Mouse (Mus musculus) embryonic fibroblast, embryonic 13.5 days (primary cell): ENCODE results near the gene Ldhc. TPM values are rescaled to one million over a fixed set of nuclear protein-coding genes. Genes with fewer than 3 reads are reported as not detected.
A peak's percentile ranks its signal among the peaks of the same experiment; 100 is the strongest.

Source experiments
- H3K27ac ChIP-seq: 2 replicates; pipeline ENCODE4 v1.5.1; 2012; ENCODE audit warnings: low read length, control low read depth, inconsistent platforms; ENCODE audit not compliant: insufficient read depth
- H3K4me1 ChIP-seq: 2 replicates; pipeline ENCODE4 v1.6.1; 2011; ENCODE audit warnings: low read length; ENCODE audit not compliant: control insufficient read depth, insufficient read depth
- H3K4me3 ChIP-seq: 2 replicates; pipeline ENCODE4 v1.5.1; 2011; ENCODE audit warnings: mild to moderate bottlenecking, control low read depth, low read length; ENCODE audit not compliant: insufficient read depth
- CTCF ChIP-seq: IDR thresholded peaks from 2 replicates; pipeline ENCODE4 v1.5.1; 2011; ENCODE audit warnings: mild to moderate bottlenecking, control low read depth, low read length, moderate library complexity, borderline replicate concordance; ENCODE audit not compliant: insufficient read depth
- POLR2A ChIP-seq: IDR thresholded peaks from 2 replicates; pipeline ENCODE4 v1.6.1; 2011; ENCODE audit warnings: low read depth, mild to moderate bottlenecking, control low read depth, low read length, moderate library complexity
- polyA plus RNA-seq: library from polyadenylated mRNA; stranded (reverse); fragments of >200 nt; gene quantifications from 2 replicates; pipeline ENCODE4 v1.2.4, GENCODE M21; 2011; ENCODE audit warnings: low read depth; ENCODE audit not compliant: missing spikeins, insufficient read length

Ldhc gene
- polyA plus RNA-seq, 1 experiment, result not detected

DNA sequence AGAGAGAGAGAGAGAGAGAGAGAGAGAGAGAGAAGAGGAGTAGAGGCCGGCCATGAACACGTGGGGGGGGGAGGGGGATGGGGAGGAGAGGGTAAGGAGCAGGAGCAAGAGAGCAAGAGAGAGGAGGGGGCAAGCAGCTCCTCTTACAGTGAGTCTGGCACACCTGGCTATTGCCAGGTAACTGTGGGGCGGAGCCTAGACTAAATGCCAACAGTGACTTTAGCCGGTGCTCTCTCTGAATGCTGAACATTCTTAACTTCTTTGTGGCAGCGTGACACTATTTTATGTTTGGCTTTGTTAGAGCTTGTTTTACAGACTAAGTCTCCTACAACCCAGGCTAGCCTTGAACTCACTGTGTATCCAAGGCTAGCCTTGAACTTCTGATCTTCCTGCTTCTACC is 18.7 kb upstream of the Ldhc start:
- Histone ChIP-seq H3K4me1 (peaks cover 11% of the 10 kb centered on the region), H3K4me3 (no peak overlapping the region), H3K27ac (no peak overlapping the region)
- TF ChIP-seq CTCF (no peak), POLR2A (no peak)

DNA sequence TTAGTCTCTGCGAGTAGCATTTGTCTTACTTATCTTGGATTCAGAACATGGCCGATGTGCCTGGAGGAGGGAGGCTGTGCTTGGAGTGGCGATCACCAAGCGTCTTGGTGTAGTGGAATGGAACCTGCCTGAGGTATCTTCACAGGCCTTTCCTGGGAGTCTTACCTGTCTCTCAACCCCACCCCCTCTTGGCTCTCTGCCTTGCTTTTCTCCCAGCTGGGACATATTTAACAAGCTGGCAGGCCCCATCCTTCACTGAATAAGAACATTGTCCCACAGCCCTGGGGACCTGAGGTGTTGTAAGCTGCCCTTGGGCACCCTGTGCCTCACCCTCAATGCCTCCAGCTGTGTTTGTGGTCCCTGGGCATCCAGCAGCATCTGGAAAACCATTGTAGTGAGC is 17.4 kb upstream of the Ldhc start:
- TF ChIP-seq POLR2A, result no peak
- no peak for TF ChIP-seq CTCF
- peaks cover 11% of the 10 kb centered on the region for H3K4me1 ChIP-seq
- H3K27ac ChIP-seq, result no peak overlapping the region
- H3K4me3 ChIP-seq, result no peak overlapping the region

DNA sequence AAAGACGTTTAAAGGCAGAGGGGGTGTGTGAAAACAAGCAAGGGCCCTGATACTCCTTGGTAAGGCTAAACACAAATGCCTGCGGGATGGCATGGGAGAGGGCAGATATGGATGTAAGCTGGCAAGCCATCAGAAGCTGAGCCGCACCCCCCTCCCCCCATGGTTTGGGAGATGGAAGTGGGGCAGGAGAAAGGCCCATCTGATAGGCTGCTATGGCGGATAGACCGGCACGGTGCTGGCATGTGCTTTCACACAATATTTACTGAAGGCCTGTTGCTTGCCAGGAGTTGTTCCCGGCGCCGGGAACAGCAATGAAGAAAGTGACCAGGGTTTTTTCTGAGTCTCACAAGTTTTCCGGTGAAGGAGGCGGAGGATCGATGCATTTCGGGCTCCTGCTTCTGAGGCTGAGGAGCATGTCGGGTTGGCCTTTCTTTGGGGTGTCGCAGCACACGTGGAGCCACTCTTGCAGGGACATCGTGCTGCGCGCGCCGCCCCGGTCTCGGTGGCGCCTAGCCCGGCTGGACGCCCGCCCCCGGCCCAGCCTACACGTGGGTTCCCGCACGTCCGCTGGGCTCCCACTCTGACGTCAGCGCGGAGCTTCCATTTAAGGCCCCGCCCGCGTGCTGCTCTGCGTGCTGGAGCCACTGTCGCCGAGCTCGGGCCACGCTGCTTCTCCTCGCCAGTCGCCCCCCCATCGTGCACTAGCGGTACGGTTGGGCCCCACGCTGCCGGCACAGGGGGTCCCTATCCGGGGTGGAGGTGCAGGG is 15.6 kb upstream of the Ldhc start:
- peak; percentile 99 for TF ChIP-seq POLR2A
- TF ChIP-seq CTCF, result no peak
- peak overlapping the region; percentile 84 for H3K4me3 ChIP-seq

DNA sequence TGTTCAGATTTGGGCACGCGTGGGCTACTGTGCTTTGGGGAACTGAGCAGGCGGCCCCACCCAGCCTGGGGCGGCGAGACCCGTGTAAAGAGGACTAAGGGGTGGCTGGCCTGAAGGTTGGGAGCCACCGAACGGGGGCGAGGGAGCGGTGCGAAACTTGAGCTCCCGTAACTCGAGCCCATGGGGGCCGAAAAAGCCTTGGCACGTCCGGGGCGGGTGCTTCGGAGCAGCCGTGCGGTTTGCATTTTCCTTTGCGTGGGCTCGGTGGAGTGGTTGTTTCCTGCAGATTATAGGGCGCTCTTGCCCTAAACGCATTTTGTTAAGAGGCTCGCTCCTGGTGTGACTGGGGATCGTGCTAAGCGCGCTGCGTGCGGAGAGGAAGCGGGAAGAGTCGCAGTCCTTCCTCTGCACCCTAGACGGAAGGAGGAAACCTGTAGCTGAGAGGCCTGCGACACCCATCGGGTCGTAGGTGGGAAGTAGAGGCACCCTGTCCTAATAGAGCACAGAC is 15.0 kb upstream of the Ldhc start:
- Histone ChIP-seq H3K27ac (peak overlapping the region; percentile 90), H3K4me3 (peak overlapping the region; percentile 84), H3K4me1 (peaks cover 5% of the 10 kb centered on the region; the same call in 1 of the 2 replicates)
- TF ChIP-seq POLR2A, result peak; percentile 32; the same call in 1 of the 2 replicates
- no peak for TF ChIP-seq CTCF

More for the DNA sequence above, 15.6 kb upstream of the Ldhc start:
- H3K4me1 ChIP-seq, result peaks cover 5% of the 10 kb centered on the region; the same call in 1 of the 2 replicates
- H3K27ac ChIP-seq, result peak overlapping the region; percentile 90

DNA sequence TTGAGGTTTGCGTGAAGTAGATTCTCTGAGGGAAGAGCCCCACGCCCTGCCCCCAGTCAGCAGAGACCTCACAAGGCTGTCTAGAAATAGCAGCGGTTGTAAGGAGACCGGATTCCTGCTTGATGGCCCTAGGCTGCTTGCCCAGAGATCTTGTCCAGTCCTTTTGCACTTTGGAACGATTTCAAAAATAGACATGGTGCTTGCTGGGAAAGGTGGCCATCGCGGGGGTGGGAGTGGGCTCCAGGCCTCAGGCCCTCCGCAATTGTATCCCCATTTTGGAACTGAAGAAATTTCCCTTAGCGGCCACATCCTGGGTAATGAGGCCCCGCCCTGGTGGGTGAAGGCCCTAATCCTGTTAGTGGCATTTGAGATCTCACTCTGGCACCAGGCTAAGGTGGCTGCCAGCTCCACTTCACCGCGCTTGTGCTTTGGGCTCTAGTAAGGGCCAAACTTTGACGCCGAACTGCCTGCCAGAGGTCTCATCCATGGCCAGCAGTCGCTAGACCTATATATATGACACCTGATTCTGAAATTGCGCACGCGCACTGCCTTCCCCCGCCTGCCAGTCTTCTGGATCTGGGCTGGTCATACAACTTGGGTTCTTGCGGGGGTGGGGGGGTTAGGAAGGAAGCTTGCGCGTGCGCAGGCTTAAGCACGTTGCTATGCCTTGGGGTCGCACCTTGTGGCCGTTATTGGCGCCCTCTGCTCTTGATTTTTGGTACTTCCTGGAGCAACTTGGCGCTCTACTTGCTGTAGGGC is 14.3 kb upstream of the Ldhc start:
- TF ChIP-seq CTCF (no peak), POLR2A (peak; percentile 78)
- H3K4me3 ChIP-seq, result peak overlapping the region; percentile 84
- H3K27ac ChIP-seq, result peak overlapping the region; percentile 90
- H3K4me1 ChIP-seq, result peaks cover 5% of the 10 kb centered on the region; the same call in 1 of the 2 replicates

DNA sequence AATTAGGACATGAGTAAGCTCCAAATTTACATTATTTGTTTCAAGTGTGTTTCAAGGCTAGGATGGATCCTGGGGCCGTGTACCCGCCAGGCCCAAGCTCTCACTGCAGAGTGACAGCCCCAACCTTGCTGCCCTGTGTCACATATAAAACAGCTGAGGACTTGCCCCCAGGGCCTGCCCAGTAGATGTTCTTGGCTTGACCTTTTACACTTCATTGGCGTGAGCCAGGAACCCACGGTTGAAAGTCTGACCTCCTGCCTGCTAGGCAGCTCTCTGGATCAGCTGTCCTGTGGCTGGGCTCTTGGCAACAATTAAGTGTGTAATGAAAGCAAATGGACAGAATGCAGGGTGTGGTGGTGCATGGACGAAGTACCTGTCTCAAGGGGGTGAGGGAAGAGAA is 11.7 kb upstream of the Ldhc start:
- Histone ChIP-seq H3K4me3 (no peak overlapping the region), H3K27ac (no peak overlapping the region), H3K4me1 (peaks cover 5% of the 10 kb centered on the region; the same call in 1 of the 2 replicates)
- TF ChIP-seq CTCF (no peak), POLR2A (peak; percentile 1; the same call in 1 of the 2 replicates)

DNA sequence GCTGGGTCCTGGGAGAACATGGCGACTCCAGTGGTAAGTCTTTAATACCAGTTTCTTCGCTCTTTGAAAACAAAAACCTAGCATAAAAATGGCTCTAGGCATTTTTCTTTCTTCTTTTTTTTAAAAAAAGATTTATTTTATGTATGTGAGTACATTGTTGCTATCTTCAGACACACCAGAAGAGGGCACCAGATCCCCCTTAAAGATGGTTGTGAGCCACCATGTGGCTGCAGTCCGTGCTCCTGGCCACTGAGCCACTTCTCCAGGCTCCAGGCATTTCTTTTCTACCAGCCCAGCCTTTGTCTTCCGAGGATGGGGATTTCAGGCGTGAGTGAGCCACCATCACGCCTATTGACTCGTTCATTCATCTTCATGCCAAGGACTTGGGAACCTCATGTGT is 10.0 kb upstream of the Ldhc start:
- Histone ChIP-seq H3K4me1 (no peaks in the 10 kb centered on the region), H3K4me3 (no peak overlapping the region), H3K27ac (no peak overlapping the region)
- TF ChIP-seq CTCF (no peak), POLR2A (no peak)

DNA sequence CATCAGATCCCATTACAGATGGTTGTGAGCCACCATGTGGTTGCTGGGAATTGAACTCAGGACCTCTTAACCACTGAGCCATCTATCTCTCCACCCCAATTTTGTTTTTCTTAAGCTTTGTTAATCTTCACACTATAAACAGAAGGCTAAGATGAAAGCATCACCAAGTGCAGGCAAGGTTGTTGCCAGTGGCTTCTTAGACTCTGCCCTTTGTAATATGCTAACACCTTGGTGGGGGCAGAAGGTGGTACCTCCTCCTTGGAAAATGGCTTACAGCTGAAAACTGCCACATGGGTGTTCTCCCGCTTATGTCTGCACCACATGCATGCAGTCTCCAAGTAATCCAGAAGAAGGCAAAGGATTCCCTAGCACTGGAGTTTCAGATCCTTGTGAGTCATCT is 8.3 kb upstream of the Ldhc start:
- Histone ChIP-seq H3K4me3 (no peak overlapping the region), H3K27ac (no peak overlapping the region), H3K4me1 (no peaks in the 10 kb centered on the region)
- TF ChIP-seq POLR2A (no peak), CTCF (no peak)

DNA sequence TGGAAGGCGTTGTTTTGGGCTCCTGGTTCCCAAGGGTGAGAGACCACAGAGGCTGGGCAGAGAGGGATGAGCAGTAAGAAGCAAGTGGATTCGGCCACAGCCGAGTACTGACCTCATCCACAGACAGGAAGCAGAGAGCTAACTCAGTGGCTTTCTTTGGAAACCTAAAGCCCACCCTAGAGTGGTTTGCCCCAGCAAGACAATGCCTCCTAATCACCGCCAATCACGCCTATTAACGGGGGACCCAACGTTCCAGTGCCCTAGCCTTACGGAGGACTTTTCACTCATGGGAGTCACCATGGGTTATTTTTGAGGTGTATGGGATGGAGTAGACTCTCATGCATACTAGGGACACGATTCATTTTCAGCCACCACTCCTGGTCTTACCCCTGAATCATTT is 7.6 kb upstream of the Ldhc start:
- Histone ChIP-seq H3K4me1 (no peaks in the 10 kb centered on the region), H3K4me3 (no peak overlapping the region), H3K27ac (no peak overlapping the region)
- no peak for TF ChIP-seq POLR2A
- no peak for TF ChIP-seq CTCF
